Mouse (Mus musculus): ENCODE measurements around the gene Eif3c. TPM values are rescaled to one million over a fixed set of nuclear protein-coding genes. Genes with fewer than 3 reads are reported as not detected.

The Eif3c gene
- 129 and 135 TPM in 2 replicates for polyA plus RNA-seq (2012; rRNA removed)

GRCm38 (mm10) chr7:126566094-126566765 is at the start of gene Eif3c:
TSS of gene Eif3c (minus strand) at chr7:126566411.

GRCm38 (mm10) chr7:126594862-126595561 is 28.8 kb upstream of the Eif3c start, which contains the start of gene Il27:
TSS of gene Il27 (minus strand) at chr7:126594941.

GRCm38 (mm10) chr7:126585717-126586116 is 19.5 kb upstream of the Eif3c start, which contains the start of gene Cln3:
TSS of gene Cln3 (minus strand) at chr7:126585817.

GRCm38 (mm10) chr7:126584506-126584977 is 18.3 kb upstream of the Eif3c start, which contains the start of gene Apobr:
TSS of gene Apobr (plus strand) at chr7:126584942.

GRCm38 (mm10) chr7:126503273-126503878 is 62.8 kb downstream of the Eif3c start, which contains the start of gene Atxn2l:
TSS of gene Atxn2l (minus strand) at chr7:126503437.

Other genes starting within 250 kb of the Eif3c start
- 2.3 and 3.1 TPM in 2 replicates for gene Lat, start 196.8 kb downstream of the Eif3c start, polyA plus RNA-seq (2012; rRNA removed)
- 169 and 177 TPM in 2 replicates for gene Spns1, start 189.0 kb downstream of the Eif3c start, polyA plus RNA-seq (2012; rRNA removed)
- gene Nfatc2ip, start 169.7 kb downstream of the Eif3c start, polyA plus RNA-seq (2012; rRNA removed), result 12.3 and 14.0 TPM in 2 replicates
- gene Cd19, start 151.5 kb downstream of the Eif3c start, polyA plus RNA-seq (2012; rRNA removed), result 0.06 and 0.09 TPM in 2 replicates
- gene Rabep2, start 137.7 kb downstream of the Eif3c start, polyA plus RNA-seq (2012; rRNA removed), result 25.2 and 30.6 TPM in 2 replicates
- 0.54 and 17.8 TPM in 2 replicates for gene Atp2a1, start 103.3 kb downstream of the Eif3c start, polyA plus RNA-seq (2012; rRNA removed)
- 84.3 and 86.1 TPM in 2 replicates for gene Sh2b1, start 91.0 kb downstream of the Eif3c start, polyA plus RNA-seq (2012; rRNA removed)
- 113 and 115 TPM in 2 replicates for gene Tufm, start 79.0 kb downstream of the Eif3c start, polyA plus RNA-seq (2012; rRNA removed)
- gene Atxn2l, start 63.0 kb downstream of the Eif3c start, polyA plus RNA-seq (2012; rRNA removed), result 171 and 200 TPM in 2 replicates
- 0.49 and 0.66 TPM in 2 replicates for gene Apobr, start 18.5 kb upstream of the Eif3c start, polyA plus RNA-seq (2012; rRNA removed)
- 49.6 and 55.6 TPM in 2 replicates for gene Cln3, start 19.4 kb upstream of the Eif3c start, polyA plus RNA-seq (2012; rRNA removed)
- 0.11 TPM in 1 of 2 replicates, not detected in the other for gene Il27, start 28.5 kb upstream of the Eif3c start, polyA plus RNA-seq (2012; rRNA removed)
- gene Nupr1, start 64.5 kb upstream of the Eif3c start, polyA plus RNA-seq (2012; rRNA removed), result 7.5 and 10.1 TPM in 2 replicates
- gene Sgf29, start 82.9 kb upstream of the Eif3c start, polyA plus RNA-seq (2012; rRNA removed), result 57.0 and 60.0 TPM in 2 replicates
- 2.0 and 3.4 TPM in 2 replicates for gene Sult1a1, start 110.0 kb upstream of the Eif3c start, polyA plus RNA-seq (2012; rRNA removed)
- gene Bola2, start 129.0 kb upstream of the Eif3c start, polyA plus RNA-seq (2012; rRNA removed), result 60.3 and 69.1 TPM in 2 replicates
- 43.9 and 47.4 TPM in 2 replicates for gene Slx1b, start 129.4 kb upstream of the Eif3c start, polyA plus RNA-seq (2012; rRNA removed)
- gene Coro1a, start 141.4 kb upstream of the Eif3c start, polyA plus RNA-seq (2012; rRNA removed), result 87.6 and 91.0 TPM in 2 replicates
- 176 and 184 TPM in 2 replicates for gene Mapk3, start 193.2 kb upstream of the Eif3c start, polyA plus RNA-seq (2012; rRNA removed)
- 10.8 and 13.6 TPM in 2 replicates for gene Gdpd3, start 199.9 kb upstream of the Eif3c start, polyA plus RNA-seq (2012; rRNA removed)
- 193 and 202 TPM in 2 replicates for gene Ypel3, start 210.5 kb upstream of the Eif3c start, polyA plus RNA-seq (2012; rRNA removed)
- gene Tbx6, start 215.1 kb upstream of the Eif3c start, polyA plus RNA-seq (2012; rRNA removed), result 1.8 and 1.9 TPM in 2 replicates
- gene Ppp4c, start 226.1 kb upstream of the Eif3c start, polyA plus RNA-seq (2012; rRNA removed), result 212 and 213 TPM in 2 replicates
- gene Fam57b, start 231.3 kb upstream of the Eif3c start, polyA plus RNA-seq (2012; rRNA removed), result 145 and 162 TPM in 2 replicates